ENCODE assay signal across 8 mouse cellular contexts in genomic region chr16:43504151-43504550, GRCm38 (mm10).
A peak's percentile ranks its signal among the peaks of the same experiment; 100 is the strongest.
DNase-seq lines count a peak whose midpoint lies in the region; ATAC-seq lines count a peak whose summit lies in the region.

No protein-coding gene starts in this region.

- H3K4me3 ChIP-seq in forebrain, embryonic 14.5 days (ENCODE audit: low read depth, low read length) = peak overlapping the region; percentile 52
- peak overlapping the region; percentile 64 for H3K4me3 ChIP-seq in hindbrain, embryonic 10.5 days
- H3K4me3 ChIP-seq in limb, embryonic 10.5 days = peak overlapping the region; percentile 43; the same call in 1 of the 2 replicates
- peak overlapping the region; percentile 65 for H3K4me3 ChIP-seq in midbrain, embryonic 16.5 days (ENCODE audit: low read depth, low read length)

- peak overlapping the region; percentile 89 for H3K9ac ChIP-seq in forebrain, embryonic 14.5 days (ENCODE audit: low read length)
- peak overlapping the region; percentile 84 for H3K9ac ChIP-seq in midbrain, embryonic 16.5 days (ENCODE audit: low read depth, low read length)

- peak; percentile 42 for DNase-seq in MEL-GATA-1-ER (ENCODE audit: extremely low read depth, low read depth)
- peak; percentile 86 for DNase-seq in brain, embryonic 18.5 days (ENCODE audit: low read depth, low spot score)
- peak; percentile 97 for DNase-seq in forebrain, embryonic 14.5 days (ENCODE audit: low spot score)
- DNase-seq in hindbrain, embryonic 10.5 days (ENCODE audit: low spot score) = peak; percentile 32
- no peak for DNase-seq in limb, embryonic 10.5 days (ENCODE audit: low spot score)
- peak; percentile 61 for DNase-seq in urinary bladder, postnatal 25 days (ENCODE audit: low spot score)
- no peak for DNase-seq in natural killer cell, adult 2 months (ENCODE audit: low spot score in 2 of 2)

- 0% methylated on average over 3 of the region's 3 CpGs for WGBS in forebrain, embryonic 14.5 days
- WGBS in hindbrain, embryonic 10.5 days = 0% methylated on average over 3 of the region's 3 CpGs
- WGBS in limb, embryonic 10.5 days = 5% methylated on average over 3 of the region's 3 CpGs
- 0% methylated on average over 3 of the region's 3 CpGs for WGBS in midbrain, embryonic 16.5 days

- no peaks in the 10 kb centered on the region for H3K36me3 ChIP-seq in forebrain, embryonic 14.5 days (ENCODE audit: control insufficient read depth, insufficient read depth, low read length)
- H3K36me3 ChIP-seq in hindbrain, embryonic 10.5 days = no peaks in the 10 kb centered on the region
- H3K36me3 ChIP-seq in limb, embryonic 10.5 days = no peaks in the 10 kb centered on the region
- no peaks in the 10 kb centered on the region for H3K36me3 ChIP-seq in midbrain, embryonic 16.5 days (ENCODE audit: control insufficient read depth, insufficient read depth, low read length)

- H3K9me3 ChIP-seq in forebrain, embryonic 14.5 days (replicated peaks; ENCODE audit: control insufficient read depth, low read length) = no peaks in the 10 kb centered on the region
- no peaks in the 10 kb centered on the region for H3K9me3 ChIP-seq in hindbrain, embryonic 10.5 days
- H3K9me3 ChIP-seq in limb, embryonic 10.5 days (replicated peaks) = no peaks in the 10 kb centered on the region
- H3K9me3 ChIP-seq in midbrain, embryonic 16.5 days (replicated peaks; ENCODE audit: control insufficient read depth, low read length, poor library complexity, severe bottlenecking) = no peaks in the 10 kb centered on the region

- no peaks in the 10 kb centered on the region for H3K27me3 ChIP-seq in forebrain, embryonic 14.5 days (replicated peaks; ENCODE audit: control insufficient read depth, insufficient read depth, low read length)
- H3K27me3 ChIP-seq in hindbrain, embryonic 10.5 days (ENCODE audit: insufficient read depth, poor library complexity, severe bottlenecking) = peaks cover 3% of the 10 kb centered on the region; the same call in 1 of the 2 replicates
- peaks cover 39% of the 10 kb centered on the region for H3K27me3 ChIP-seq in limb, embryonic 10.5 days (ENCODE audit: low read depth, poor library complexity, severe bottlenecking)
- H3K27me3 ChIP-seq in midbrain, embryonic 16.5 days (ENCODE audit: control insufficient read depth, insufficient read depth, low read depth, low read length) = no peaks in the 10 kb centered on the region

- peaks cover 21% of the 10 kb centered on the region for H3K4me1 ChIP-seq in forebrain, embryonic 14.5 days (ENCODE audit: control insufficient read depth, insufficient read depth, low read length)
- H3K4me1 ChIP-seq in hindbrain, embryonic 10.5 days (replicated peaks) = peaks cover 51% of the 10 kb centered on the region
- H3K4me1 ChIP-seq in limb, embryonic 10.5 days = peaks cover 27% of the 10 kb centered on the region
- H3K4me1 ChIP-seq in midbrain, embryonic 16.5 days (ENCODE audit: control insufficient read depth, insufficient read depth, low read length) = peaks cover 25% of the 10 kb centered on the region

- peak overlapping the region; percentile 79 for H3K4me2 ChIP-seq in forebrain, embryonic 14.5 days (ENCODE audit: low read length)
- H3K4me2 ChIP-seq in midbrain, embryonic 16.5 days (ENCODE audit: low read length) = peak overlapping the region; percentile 61

- peak; percentile 51 for ATAC-seq in forebrain, embryonic 14.5 days
- ATAC-seq in midbrain, embryonic 16.5 days = no peak

- H3K27ac ChIP-seq in forebrain, embryonic 14.5 days (ENCODE audit: low read depth, low read length) = peak overlapping the region; percentile 97
- peak overlapping the region; percentile 95 for H3K27ac ChIP-seq in hindbrain, embryonic 10.5 days
- H3K27ac ChIP-seq in limb, embryonic 10.5 days = no peak overlapping the region
- H3K27ac ChIP-seq in midbrain, embryonic 16.5 days (ENCODE audit: low read length) = peak overlapping the region; percentile 95

Comparison
In these comparisons a context has a peak if more than half of its experiments do, and no peak if none do; other contexts are left out.
1. DNase-seq: peak in MEL-GATA-1-ER (single experiment), brain, embryonic 18.5 days (single experiment), forebrain, embryonic 14.5 days (single experiment), hindbrain, embryonic 10.5 days (single experiment) and urinary bladder, postnatal 25 days (single experiment); none in limb, embryonic 10.5 days (single experiment) and natural killer cell, adult 2 months (0 of 2).
2. Peak in every context shown above with its lines, with median percentiles within 50 percentile points of each other: H3K4me3 ChIP-seq.